Mouse (Mus musculus): ENCODE results near the gene Cryba4.

Gene Cryba4

DNA sequence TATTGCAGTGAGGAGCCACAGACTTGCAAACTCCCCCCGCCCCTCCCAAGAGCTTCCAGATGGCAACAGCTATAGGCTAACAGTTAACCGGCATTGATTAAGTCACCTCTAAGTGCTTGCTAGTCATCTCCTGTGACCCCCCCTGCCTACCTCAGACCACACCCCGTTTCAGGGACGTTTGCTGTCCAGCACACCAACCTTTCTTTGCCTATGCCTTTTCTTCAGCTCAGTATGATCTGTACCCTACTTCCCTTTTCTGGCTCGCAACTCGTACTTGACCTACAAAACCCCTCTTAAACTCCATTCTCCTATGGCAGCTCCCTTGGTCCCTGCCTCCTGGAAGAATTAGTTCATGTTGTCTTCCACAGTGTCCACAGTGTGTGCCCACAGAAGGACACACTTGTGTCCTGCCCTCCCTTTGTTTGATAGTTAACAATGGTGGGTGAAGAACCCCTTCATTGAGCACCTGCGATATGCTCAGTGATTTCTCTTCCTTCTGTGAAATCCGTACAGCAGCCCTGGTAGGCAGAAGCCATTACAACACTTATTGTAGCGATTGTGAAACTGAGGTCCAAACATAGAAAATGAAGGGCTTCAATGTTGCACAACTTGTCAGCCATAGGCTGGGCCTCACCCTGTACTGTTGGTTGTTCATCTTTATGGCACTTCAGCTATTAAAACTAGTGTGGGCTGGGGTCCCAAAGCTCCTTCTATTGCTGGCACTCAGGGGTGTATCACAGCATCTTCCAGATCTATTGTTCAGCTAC lies 13.9 kb upstream of the Cryba4 start:
- DNase-seq (ENCODE audit: low spot score in 2 of 2) = no peak

DNA sequence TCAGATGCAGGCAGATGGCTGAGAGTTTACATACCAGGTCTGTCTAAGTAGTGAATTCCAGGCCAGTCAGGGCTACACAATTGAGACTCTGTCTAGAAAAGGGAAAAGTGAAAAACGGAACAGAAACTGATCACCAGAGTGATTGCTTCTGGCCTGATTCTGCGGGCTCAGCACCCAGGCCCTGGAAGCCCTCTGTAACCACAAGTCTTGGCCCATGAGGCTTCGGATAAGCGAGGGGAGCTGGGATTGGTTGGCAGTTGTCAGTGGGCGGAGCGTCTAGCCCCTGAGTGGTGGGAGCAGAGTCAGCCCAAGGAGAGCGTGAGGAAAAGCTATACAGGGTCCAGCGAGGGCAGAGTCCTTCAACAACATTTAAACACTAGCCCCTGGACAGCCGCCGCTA lies 13.2 kb upstream of the Cryba4 start:
- no peak for DNase-seq (ENCODE audit: low spot score in 2 of 2)

DNA sequence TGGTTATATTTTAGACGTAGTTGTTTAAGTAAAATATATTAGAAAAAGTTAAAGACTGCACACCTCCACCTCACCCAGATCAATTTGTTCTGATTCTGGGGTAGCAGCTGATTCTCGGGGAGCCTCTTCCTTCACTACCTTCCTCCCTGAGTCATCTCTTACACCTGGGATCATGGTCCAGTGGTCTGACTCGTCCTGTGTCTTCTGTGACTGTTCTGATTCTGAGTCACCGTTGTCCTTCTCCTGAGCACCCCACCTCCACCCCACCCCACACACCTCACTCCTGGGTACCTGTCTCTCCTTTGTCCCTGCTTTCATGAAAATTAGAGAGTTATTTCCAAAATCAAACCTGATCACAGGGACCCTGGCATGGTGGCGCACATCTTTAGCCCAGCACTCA lies 12.8 kb upstream of the Cryba4 start:
- no peak for DNase-seq (ENCODE audit: low spot score in 2 of 2)

DNA sequence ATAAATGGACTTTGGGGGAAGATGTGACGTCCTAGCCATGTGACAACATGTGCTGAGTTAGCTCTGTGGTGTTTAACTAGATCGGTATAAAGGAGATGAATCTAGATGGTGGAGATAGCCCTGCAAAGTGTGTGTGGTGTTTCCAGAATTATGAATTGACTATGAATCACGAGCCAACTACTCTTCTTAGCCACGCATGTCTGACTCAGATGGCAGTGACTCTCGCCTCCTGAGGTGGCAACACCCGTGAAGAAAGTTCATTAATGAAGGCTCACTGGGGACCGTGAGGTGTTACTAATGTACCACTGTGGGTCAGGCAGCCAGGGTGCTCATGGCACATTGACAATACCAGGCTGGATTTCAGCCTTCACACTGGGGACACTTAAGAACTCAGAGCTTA lies 11.8 kb upstream of the Cryba4 start:
- no peak for DNase-seq (ENCODE audit: low spot score in 2 of 2)

DNA sequence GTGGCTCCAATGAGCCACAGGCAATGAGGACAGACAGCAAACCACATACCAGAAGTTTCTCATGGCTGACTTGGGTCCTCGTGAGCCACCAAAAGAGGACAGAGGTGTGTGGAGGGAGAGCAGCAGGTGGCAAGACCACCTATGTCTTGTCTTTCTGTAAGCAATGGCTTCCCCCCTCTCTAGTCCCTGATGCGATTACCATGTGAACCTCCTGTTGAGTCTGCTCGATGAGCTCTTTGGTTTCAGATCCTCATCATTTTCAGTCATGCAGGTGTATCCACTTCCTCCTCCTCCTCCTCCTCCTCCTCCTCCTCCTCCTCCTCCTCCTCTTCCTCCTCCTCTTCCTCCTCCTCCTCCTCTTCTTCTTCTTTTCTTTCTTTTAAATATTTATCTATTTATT lies 8.5 kb upstream of the Cryba4 start:
- DNase-seq (ENCODE audit: low spot score in 2 of 2) = no peak

DNA sequence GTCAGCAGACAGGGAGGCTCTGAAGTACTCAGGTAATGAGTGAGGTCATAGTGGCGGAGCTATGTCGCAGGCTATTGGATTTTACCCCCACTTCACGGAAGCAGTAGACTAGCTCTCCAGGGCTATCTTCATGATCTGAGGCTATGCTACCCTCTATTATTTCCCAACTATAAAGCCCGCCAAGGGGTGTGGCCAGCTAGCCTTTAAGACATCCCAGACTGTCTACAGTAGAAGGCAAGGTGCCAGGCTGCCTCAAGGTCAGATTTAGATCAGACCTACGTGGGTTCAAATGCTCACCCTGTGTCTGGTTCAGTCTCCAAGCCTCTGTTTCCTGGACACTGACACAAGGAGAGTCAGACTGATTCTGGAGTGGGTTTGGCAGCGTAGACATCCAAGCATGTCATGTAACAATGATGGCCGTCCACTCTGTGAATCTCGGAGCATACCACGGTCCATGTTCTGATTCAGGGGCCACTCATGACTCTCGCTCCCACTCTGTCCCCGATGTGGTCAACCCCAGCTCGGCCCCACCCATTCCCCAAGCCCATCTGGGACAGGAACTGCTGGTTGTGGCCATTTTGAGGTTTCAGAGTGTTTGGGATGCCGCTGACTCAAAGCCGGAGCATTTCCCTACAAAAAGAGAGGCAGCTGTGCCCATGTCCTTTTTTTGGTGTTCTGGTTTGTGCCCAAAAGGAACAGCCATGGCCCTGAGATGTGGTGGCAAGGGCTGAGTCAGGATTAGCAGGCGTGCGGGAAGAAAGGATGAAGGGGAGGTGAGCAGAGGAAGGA lies 7.7 kb upstream of the Cryba4 start:
- no peak for DNase-seq (ENCODE audit: low spot score in 2 of 2)

DNA sequence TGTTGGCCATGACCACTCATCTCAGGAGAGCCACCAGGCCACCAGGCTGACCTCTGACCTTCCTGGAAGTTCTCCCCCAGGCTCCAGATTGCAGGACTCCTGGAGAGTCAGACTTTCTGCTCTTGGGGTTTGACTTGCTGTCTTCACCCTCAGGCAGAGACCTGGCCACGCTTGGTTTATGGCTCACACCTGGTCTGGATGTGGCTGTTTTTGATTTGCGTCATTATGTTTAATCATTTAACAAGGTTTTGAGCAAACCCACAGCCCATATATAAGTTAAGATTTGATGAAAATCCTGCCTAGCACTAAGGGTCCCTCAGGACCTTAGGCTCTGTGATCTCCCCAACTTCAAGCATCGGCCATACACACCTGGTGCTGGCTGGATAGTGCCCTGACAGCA lies 5.6 kb upstream of the Cryba4 start:
- no peak for DNase-seq (ENCODE audit: low spot score in 2 of 2)

DNA sequence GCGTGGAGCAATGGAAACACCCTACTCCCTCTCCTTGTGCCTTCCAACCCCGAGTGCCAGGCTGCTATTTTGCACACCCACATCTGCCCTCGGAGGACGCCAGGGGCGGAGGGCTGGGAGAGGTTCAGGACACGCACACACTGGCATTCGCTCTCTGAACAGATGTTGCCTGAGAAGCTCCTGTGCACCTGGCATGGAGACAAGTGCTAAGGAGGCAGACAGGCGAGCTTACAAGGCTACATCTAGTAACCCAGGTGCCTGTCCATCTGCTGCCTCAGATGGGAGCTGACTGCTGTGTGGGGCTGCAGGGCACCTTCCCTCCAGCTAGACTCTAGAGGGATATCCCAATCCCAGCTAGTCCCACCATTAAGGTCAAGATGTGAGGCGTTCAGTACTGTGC lies 4.1 kb upstream of the Cryba4 start:
- DNase-seq (ENCODE audit: low spot score in 2 of 2) = no peak

DNA sequence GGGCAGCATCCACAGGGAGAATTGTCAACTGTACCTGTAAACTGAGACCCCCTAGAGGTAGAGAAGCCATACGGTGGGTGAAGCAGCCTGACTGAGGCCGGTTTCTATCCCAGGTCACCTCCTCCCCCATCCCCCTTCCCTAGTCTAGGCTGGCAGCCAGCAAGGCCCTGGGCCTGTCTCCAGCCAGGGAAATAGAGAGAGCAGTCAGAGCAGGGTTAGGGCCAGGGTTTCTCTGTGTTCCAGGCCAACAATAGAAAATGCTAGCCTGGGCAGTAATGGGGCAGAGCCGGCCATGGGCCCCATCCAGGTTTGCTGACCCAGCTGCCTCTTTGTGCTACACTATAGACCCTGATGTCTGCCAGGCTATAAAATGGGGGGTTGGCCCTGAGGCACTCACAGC lies 3.1 kb upstream of the Cryba4 start, which contains the start of gene Crybb1:
Gene Crybb1 (plus strand): TSS at position 390 of the 400 bp plus-strand sequence.
- peak; percentile 42 to 64 for DNase-seq (ENCODE audit: low spot score in 2 of 2)

DNA sequence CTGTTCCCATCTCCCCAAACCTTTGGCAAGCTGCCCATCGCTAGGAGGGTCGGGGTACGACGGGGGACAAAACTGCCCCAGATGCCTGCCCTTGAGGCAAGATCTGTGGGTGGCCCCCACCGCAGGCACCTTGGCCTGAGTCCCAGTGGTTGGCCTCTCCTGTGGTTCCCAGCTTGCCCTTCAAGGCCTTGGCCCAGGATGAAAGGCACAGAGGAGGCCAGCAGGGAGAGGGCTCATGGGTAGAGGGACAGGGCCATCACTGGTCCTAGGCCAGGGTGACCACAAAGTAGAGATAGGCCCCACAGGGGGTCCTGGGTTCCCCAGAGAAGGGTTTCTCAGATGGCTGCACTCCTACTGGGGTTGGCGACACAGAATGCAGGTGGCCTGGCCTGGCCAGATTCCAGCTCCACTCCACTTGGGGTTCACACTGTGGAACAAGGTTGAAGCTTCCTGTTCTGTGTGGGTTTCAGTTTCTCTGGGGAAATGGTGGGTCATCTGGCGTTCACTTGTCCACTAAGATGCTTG lies 2.0 kb upstream of the Cryba4 start:
- DNase-seq (ENCODE audit: low spot score in 2 of 2) = peak; percentile 56 to 73

DNA sequence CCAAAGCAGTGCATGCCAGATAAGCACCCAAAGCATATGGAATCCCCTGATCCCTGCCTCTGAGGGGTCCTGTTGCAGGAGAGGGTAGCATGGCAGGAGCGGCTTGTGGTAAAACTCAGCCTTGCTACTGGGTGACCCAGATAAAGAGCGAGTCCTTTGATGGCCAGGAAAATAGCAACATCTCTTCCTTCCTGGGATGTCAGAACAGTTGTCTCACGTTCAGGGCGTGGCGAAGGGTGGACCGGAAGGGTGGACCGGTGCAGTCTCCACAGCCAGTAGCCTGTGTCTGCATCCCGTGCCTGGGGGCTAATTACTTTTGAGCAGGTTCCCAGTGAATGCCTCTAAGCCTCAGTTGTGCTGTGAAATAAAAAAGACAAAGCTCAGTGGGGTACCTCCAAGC lies 851 bp upstream of the Cryba4 start:
- DNase-seq (ENCODE audit: low spot score in 2 of 2) = no peak

DNA sequence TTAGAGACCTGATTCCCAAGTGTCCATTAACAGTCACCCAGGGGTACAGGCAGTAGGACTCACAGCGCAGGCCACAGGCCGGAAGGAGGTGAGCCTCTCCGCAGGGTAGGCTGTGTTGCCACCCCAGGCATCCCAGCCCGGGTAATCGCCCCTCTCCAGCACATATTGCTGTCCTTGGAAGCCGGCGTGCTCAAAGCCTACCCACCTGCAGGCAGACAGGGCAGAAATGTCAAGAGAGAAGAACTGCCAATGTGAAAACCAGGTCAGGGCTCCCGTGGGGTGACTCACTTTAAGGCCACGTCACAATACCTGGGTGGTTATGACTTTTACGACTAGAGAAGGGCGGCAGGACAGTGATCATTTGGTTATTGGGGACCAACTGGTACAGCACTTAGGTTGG lies 3.2 kb downstream of the Cryba4 start:
- no peak for DNase-seq (ENCODE audit: low spot score in 2 of 2)

DNA sequence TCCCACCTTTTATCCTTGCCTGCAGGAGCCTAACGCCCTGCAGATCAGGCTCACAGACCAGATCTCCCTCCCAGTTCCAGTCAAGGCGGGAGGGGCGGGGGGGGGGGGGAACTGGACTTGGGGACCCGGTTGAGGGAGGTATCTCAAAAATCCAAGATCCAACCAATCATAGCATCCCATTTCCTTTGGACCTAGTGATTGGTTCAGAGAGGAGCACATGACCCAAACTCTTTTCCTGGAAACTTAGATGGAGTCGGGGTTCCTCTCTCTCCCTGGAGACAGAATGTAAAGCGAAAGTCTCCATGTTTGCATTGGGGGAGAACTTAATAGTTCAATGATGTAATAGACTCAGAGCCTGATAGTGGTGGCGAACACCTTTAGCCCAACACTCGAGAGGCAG lies 4.9 kb downstream of the Cryba4 start:
- no peak for DNase-seq (ENCODE audit: low spot score in 2 of 2)

DNA sequence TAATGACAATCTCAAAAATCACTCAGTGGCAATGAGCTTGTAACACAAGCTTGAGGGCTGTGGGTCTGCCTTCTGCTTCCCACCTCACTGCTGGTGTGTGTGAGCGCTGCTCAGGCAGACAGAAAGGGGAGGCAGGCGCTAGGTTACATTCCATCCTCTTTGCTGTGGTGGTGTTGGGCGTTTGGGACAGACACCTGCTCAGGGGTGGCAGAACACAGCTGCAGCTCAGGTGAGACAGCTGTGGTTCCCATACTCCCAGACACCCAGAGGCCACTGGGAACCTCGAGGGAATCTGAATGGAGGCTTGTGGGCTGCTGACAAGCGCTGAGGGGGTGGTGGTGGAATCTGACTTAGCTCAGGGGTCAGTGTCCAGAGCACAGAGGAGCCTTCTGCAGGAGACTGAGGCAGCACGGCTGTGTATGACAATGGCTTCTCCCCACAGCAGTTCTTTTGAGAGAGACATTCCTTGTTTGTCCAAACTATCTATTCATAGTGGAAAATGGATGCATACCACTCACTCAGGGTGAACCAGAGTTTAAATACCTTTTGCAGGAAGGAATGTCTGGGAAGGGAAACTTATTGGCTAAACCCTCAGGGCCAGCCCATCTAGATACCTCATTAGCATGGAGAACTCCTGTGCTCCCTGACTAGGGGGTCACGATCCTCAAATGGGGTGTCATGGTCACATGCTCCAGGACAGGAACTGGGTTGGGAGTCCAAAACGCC lies 7.3 kb downstream of the Cryba4 start:
- DNase-seq (ENCODE audit: low spot score in 2 of 2) = no peak

DNA sequence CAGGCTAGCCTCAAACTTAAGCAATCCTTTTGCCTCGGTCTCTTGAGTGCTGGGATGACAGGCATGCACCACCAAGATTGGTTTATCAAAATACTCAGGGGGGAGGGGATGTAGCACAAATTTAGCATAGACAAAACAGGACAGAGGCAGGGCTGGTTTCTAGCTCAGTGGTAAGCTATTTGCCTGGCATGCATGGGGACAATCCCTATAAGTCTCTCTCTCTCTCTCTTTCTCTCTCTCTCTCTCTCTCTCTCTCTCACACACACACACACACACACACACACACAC lies 8.1 kb downstream of the Cryba4 start:
- no peak for DNase-seq (ENCODE audit: low spot score in 2 of 2)

DNA sequence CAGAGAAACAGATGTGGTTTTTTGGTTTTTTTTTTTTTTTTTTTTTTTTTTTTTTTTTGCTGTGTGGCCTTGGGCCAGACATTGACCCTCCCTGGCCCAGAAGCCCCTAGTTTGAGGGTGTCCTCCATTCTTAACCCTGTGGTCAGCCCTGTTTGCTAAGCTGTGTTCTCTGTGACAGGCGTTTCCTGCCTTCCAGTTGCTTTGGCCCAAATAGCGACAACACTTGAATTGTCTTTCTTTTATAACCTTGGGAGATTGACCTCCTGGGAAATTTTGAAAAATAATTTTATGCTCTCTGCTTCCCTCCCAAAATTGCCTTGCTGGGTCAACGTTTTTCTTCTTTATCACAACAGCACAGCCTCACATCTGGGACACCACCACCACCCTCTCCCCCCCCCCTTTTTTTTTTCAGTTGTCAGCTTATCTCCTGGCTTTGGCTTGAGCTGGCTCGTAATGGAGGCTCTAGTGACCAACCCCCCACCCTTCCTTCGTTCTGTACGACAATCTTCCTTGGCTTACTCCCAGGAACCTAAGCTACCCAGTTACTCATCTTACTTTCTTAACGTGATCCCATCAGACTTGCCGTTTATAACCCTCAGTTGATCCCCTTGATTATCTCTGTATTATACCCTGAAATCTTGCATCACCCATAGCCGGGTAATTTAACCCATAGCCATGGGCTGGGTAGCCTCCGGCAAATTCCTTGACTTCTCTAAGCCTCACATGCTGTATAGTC lies 8.6 kb downstream of the Cryba4 start:
- DNase-seq (ENCODE audit: low spot score in 2 of 2) = no peak

DNA sequence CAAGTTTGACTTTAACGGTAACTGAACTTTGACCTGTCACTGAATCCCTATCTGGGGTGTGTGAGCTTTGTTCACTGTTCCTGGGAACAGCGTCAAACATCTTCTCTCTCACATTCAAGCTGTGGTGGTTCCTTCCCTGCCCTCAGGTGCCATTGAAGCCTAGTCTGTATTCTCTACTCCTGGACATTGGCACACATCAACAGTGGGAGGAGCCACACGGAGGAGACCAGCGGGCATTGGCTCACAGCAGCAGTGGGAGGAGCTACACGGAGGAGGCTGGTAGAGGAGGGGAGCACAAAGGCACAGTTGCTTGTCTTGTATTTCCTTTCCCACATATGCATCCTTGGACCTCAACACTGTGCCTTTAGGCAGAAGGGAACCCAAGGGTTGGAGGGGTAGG lies 9.3 kb downstream of the Cryba4 start:
- DNase-seq (ENCODE audit: low spot score in 2 of 2) = no peak

DNA sequence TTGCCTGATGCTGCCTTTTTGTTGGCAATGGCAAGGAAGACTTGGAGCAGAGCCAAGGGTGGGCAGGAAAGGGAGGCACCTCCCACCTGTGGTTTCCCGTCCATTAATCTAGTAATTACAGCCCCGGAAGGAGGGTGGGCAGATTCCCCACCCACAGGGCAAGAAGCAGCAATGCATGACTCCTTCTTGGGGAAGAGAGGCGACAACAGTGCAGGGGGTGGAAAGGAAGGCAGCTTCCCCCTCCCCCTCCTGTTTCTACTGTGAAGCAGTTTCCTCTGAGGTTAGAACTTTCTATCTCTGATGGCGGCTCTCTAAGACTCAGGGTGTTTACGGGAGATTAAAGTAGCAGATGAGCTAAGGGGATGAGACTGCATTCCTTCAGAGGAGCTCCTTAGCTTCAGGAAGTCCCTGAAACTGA lies 9.9 kb downstream of the Cryba4 start:
- DNase-seq (ENCODE audit: low spot score in 2 of 2) = no peak

DNA sequence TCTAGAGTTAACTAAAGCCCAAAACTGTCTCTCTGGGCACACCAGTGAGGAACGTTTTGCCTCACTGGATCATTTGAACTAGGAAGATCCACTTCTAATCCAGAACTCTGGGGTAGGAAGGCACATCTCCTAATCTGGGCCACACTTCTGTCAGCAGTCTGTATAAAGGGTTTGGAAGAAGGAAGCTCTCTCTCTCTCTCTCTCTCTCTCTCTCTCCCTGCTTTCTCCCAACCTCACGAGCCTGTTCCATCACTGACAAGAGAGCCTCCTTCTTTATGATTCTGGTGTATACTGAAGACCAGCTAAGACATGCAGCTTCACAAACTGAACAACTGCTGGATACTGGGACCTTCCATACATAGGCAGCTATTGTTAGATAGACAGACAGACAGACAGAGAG lies 10.5 kb downstream of the Cryba4 start:
- DNase-seq (ENCODE audit: low spot score in 2 of 2) = no peak

DNA sequence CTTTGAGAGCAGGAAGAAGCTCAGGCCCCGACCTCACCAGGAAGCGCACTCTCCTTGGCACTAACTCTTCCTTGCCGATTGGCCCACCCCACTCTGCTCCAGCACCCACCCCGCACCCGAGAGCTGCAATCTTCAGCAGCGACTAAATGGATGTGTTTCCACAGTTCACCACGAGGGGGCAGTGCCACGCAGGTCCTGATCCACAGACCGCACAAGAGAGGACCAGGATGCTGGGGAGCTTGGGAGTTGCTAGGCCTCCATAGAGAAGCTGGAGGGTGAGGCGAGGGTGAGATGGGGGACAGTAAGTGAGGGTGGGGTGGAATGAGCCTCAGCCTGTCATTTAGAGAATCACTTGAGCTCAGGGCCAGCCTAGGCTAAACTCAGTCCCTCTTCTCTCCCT lies 11.6 kb downstream of the Cryba4 start:
- peak; percentile 83 to 87 for DNase-seq (ENCODE audit: low spot score in 2 of 2)

DNA sequence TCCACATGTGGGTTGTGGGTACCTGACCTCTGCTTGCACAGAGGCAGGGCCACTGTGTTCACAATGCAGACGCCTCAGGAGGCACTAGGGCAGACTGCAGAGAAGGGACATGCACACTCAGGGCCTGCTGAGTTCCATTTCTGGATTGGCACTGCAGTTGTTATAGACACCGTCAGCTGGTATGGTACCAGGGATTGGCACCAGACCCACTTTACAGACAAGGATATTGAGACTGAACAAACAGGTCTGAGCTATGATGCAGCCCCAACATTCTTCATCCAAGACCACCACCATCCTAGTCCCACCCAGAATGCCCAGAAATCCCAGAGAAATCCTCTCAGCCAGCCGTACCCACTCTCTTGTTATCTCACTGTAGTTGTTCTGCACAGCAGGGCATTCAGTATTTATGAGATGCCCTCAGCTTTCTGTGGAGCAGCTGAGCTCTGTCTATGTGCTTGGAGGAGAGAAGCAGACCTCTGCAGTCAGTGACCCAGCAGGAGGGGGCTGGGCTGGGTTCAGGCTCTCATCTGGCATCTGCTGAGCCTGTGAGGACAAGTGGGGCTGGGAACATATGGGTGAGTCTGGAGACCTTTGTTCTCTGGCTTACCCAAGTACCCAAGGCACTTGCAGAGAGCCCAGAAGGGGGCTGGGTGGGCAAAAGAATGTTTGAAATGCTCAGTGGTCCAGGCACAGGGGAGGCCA lies 13.4 kb downstream of the Cryba4 start:
- DNase-seq (ENCODE audit: low spot score in 2 of 2) = no peak
